Mouse (Mus musculus): Measurements from ENCODE around the gene Chrm3. TPM values are rescaled to one million over a fixed set of nuclear protein-coding genes. Genes with fewer than 3 reads are reported as not detected.

The Chrm3 gene
- polyA plus RNA-seq, 2 experiments, result 0.98 to 1.8 TPM

DNA sequence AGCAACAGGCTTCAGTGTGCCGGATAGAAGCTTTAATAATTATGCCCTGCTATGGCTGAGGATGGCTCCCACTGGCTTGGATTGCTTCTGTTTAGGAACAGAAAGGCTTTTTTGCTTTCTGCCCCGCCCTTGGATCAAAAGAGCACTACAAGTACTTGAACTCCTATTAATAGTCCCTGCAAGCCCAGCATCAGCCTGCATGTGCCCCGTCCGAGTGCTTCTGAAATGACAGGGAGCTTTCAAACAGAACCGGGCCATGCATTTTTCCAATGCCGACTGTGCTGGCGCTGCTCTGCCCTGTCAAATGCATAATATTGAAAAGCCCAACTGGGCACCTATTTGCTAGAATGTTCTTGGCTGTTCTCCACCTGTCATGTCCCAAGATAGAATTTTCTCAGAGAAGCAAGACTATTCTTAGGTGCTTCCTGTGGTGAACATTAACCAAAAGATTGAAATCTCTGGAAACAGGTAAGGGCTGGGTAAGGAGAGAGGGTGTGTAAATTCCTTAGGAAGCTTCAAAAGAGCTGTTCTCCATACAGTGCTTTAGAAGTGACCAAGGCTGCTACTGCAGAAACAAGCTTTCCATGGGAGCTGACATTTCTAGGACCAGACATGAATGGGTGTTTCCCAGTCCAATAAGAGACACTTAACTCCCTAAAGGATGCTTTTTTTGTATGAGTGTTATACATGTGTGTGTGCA lies 314.8 kb downstream of the Chrm3 start:
- no peaks in the 10 kb centered on the region for H3K4me1 ChIP-seq (ENCODE audit: control insufficient read depth, insufficient read depth, low read length)
- no peak overlapping the region for H3K4me3 ChIP-seq (replicated peaks; ENCODE audit: low read length)
- no peak overlapping the region for H3K9ac ChIP-seq (ENCODE audit: low read depth, low read length, severe bottlenecking)
- no peak for TF ChIP-seq POLR2A (IDR thresholded peaks at IDR 0.05; ENCODE audit: borderline replicate concordance, extremely low read depth, insufficient read depth, insufficient read length)
- no peaks in the 10 kb centered on the region for H3K9me3 ChIP-seq (ENCODE audit: control insufficient read depth, low read length)
- no peak overlapping the region for H3K4me2 ChIP-seq (replicated peaks; ENCODE audit: low read depth, low read length, severe bottlenecking)
- no peaks in the 10 kb centered on the region for H3K36me3 ChIP-seq (ENCODE audit: control insufficient read depth, insufficient read depth, low read length)
- DNase-seq (ENCODE audit: low spot score) (no peak), ATAC-seq (ENCODE audit: low FRiP score, low read depth) (no peak)
- WGBS, result 89% methylated on average over 7 of the region's 7 CpGs
- H3K27ac ChIP-seq (replicated peaks; ENCODE audit: low read depth, low read length), result no peak overlapping the region
- H3K27me3 ChIP-seq (ENCODE audit: control insufficient read depth, insufficient read depth, low read length), result no peaks in the 10 kb centered on the region

DNA sequence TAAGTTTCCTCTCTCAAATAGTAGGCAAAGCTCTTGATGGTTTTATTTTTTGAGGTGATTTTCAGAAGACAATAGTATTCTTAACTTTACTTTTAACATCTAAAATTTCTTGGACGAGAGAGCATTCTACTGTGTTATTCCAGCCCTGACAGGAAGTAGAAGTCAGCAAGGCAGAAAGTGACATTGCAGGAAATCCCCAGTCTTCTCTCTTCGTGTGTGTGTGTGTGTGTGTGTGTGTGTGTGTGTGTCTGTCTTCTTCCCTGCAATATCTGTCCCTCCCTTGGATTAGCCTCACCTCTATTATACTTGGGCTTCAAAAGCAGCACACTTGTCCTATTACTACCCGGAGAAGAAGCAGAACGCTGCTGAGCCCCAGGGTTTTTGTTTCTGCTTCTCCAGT lies 316.6 kb downstream of the Chrm3 start:
- Histone ChIP-seq H3K4me3 (replicated peaks; ENCODE audit: low read length) (no peak overlapping the region), H3K4me1 (ENCODE audit: control insufficient read depth, insufficient read depth, low read length) (no peaks in the 10 kb centered on the region), H3K9me3 (ENCODE audit: control insufficient read depth, low read length) (no peaks in the 10 kb centered on the region), H3K27ac (replicated peaks; ENCODE audit: low read depth, low read length) (no peak overlapping the region), H3K36me3 (ENCODE audit: control insufficient read depth, insufficient read depth, low read length) (no peaks in the 10 kb centered on the region), H3K9ac (ENCODE audit: low read depth, low read length, severe bottlenecking) (no peak overlapping the region), H3K27me3 (ENCODE audit: control insufficient read depth, insufficient read depth, low read length) (no peaks in the 10 kb centered on the region), H3K4me2 (replicated peaks; ENCODE audit: low read depth, low read length, severe bottlenecking) (no peak overlapping the region)
- 67% methylated on average over 4 of the region's 4 CpGs for WGBS
- ATAC-seq (ENCODE audit: low FRiP score, low read depth) (no peak), DNase-seq (ENCODE audit: low spot score) (no peak)
- no peak for TF ChIP-seq POLR2A (IDR thresholded peaks at IDR 0.05; ENCODE audit: borderline replicate concordance, extremely low read depth, insufficient read depth, insufficient read length)

DNA sequence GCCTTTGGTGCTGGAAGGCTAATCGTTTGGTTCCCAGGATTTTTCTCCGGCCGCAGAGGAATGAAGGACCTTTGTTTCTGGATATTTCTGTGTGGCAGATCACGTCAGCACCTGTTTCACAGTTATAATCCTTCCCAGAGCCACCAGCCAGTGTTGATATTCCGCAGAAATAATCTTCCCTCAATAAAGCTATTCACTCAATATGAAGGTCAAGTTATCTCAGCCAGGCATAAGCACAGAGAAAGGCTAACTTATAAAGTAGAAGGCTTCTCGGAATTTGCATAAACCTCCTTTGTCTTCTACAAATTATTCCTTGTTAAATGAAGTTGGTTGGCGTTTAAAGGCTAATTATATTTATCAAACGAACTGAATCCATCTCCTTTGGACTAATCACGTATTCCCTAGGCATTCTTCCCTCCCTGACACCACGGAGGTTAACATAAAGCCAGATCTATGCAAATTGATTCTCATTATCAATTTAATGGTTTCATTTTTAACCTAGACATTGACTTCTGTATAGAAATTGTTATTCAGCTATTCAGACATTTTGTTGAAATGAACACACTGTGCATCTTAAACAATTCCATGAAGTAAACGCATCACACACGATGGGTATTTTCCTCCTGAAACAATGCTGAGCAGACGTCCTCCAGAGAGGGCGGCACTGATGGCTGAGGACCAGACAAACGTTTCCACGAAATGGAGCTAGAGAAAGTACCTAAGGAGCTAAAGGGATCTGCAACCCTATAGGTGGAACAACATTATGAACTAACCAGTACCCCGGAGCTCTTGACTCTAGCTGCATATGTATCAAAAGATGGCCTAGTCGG lies 326.9 kb downstream of the Chrm3 start:
- Histone ChIP-seq H3K36me3 (ENCODE audit: control insufficient read depth, insufficient read depth, low read length) (no peaks in the 10 kb centered on the region), H3K4me3 (replicated peaks; ENCODE audit: low read length) (no peak overlapping the region), H3K4me1 (ENCODE audit: control insufficient read depth, insufficient read depth, low read length) (no peaks in the 10 kb centered on the region), H3K4me2 (replicated peaks; ENCODE audit: low read depth, low read length, severe bottlenecking) (no peak overlapping the region), H3K9ac (ENCODE audit: low read depth, low read length, severe bottlenecking) (no peak overlapping the region), H3K27me3 (ENCODE audit: control insufficient read depth, insufficient read depth, low read length) (no peaks in the 10 kb centered on the region), H3K9me3 (ENCODE audit: control insufficient read depth, low read length) (no peaks in the 10 kb centered on the region), H3K27ac (replicated peaks; ENCODE audit: low read depth, low read length) (no peak overlapping the region)
- no peak for ATAC-seq (ENCODE audit: low FRiP score, low read depth)
- TF ChIP-seq POLR2A (IDR thresholded peaks at IDR 0.05; ENCODE audit: borderline replicate concordance, extremely low read depth, insufficient read depth, insufficient read length), result no peak
- DNase-seq (ENCODE audit: low spot score), result no peak
- 81% methylated on average over 18 of the region's 18 CpGs for WGBS

DNA sequence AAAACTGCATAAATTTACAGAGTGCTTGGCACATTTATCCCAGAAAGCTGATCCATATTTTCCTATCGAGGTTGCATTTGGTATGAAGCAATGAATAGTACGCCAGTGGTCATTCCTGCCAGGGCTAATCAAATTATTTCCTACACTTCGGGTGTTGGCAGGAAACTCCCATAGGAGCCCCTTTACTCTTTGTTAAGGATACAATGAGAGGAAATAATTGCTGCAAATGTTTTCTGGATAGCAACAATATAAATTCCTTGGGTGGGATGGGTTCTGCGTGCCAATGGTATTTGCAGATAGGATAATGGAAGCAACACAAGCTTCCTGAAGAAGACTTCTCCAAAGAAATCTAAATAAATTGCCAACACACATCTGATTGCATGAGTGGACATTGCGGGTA lies 329.1 kb downstream of the Chrm3 start:
- Histone ChIP-seq H3K4me2 (replicated peaks; ENCODE audit: low read depth, low read length, severe bottlenecking) (no peak overlapping the region), H3K36me3 (ENCODE audit: control insufficient read depth, insufficient read depth, low read length) (no peaks in the 10 kb centered on the region), H3K27ac (replicated peaks; ENCODE audit: low read depth, low read length) (no peak overlapping the region), H3K4me1 (ENCODE audit: control insufficient read depth, insufficient read depth, low read length) (no peaks in the 10 kb centered on the region), H3K4me3 (replicated peaks; ENCODE audit: low read length) (no peak overlapping the region), H3K27me3 (ENCODE audit: control insufficient read depth, insufficient read depth, low read length) (no peaks in the 10 kb centered on the region), H3K9ac (ENCODE audit: low read depth, low read length, severe bottlenecking) (no peak overlapping the region), H3K9me3 (ENCODE audit: control insufficient read depth, low read length) (no peaks in the 10 kb centered on the region)
- DNase-seq (ENCODE audit: low spot score), result no peak
- 82% methylated on average over 5 of the region's 5 CpGs for WGBS
- ATAC-seq (ENCODE audit: low FRiP score, low read depth), result no peak
- no peak for TF ChIP-seq POLR2A (IDR thresholded peaks at IDR 0.05; ENCODE audit: borderline replicate concordance, extremely low read depth, insufficient read depth, insufficient read length)

DNA sequence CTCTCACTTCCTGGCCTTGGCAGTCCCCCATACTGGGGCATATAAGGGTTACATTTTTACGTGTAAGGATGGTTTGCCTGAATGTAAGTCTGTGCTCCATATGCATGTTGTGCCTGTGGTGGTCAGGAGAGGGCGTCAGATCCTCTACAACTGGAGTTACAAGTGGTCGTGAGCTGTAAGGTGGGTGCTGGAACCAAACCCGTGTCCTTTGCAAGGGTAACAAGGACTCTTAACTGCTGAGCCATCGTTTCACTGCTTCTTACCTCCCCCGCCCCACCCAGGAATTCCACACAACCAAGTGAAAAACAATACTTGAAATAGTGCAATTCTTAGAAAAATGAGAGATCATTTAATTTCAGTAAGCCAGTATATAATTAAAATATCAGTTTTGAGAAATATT lies 330.7 kb downstream of the Chrm3 start:
- H3K9me3 ChIP-seq (ENCODE audit: control insufficient read depth, low read length), result no peaks in the 10 kb centered on the region
- H3K4me3 ChIP-seq (replicated peaks; ENCODE audit: low read length), result no peak overlapping the region
- H3K27ac ChIP-seq (replicated peaks; ENCODE audit: low read depth, low read length), result no peak overlapping the region
- no peak overlapping the region for H3K9ac ChIP-seq (ENCODE audit: low read depth, low read length, severe bottlenecking)
- TF ChIP-seq POLR2A (IDR thresholded peaks at IDR 0.05; ENCODE audit: borderline replicate concordance, extremely low read depth, insufficient read depth, insufficient read length), result no peak
- ATAC-seq (ENCODE audit: low FRiP score, low read depth) (no peak), DNase-seq (ENCODE audit: low spot score) (no peak)
- 85% methylated on average over 6 of the region's 6 CpGs for WGBS
- no peaks in the 10 kb centered on the region for H3K27me3 ChIP-seq (ENCODE audit: control insufficient read depth, insufficient read depth, low read length)
- no peaks in the 10 kb centered on the region for H3K4me1 ChIP-seq (ENCODE audit: control insufficient read depth, insufficient read depth, low read length)
- H3K36me3 ChIP-seq (ENCODE audit: control insufficient read depth, insufficient read depth, low read length), result no peaks in the 10 kb centered on the region
- no peak overlapping the region for H3K4me2 ChIP-seq (replicated peaks; ENCODE audit: low read depth, low read length, severe bottlenecking)
